Mouse (Mus musculus) duodenum, adult 2 months (tissue): Measurements from ENCODE around the gene Hyal1. TPM values are rescaled to one million over a fixed set of nuclear protein-coding genes. Genes with fewer than 3 reads are reported as not detected.

Experiments
- polyA plus RNA-seq: library from polyadenylated mRNA; depleted of rRNA; stranded (reverse); fragments of >200 nt; gene quantifications from 2 replicates; pipeline ENCODE4 v1.2.3, GENCODE M21; 2012; ENCODE audit warnings: low replicate concordance; rRNA removed

Hyal1 gene
- 1.8 and 2.0 TPM in 2 replicates for polyA plus RNA-seq

GRCm38 (mm10) chr9:107576357-107577107 is at the start of gene Hyal1:
TSS of gene Hyal1 (plus strand) at chr9:107576927.

GRCm38 (mm10) chr9:107533791-107534407 is 42.8 kb upstream of the Hyal1 start, which contains the start of gene Tmem115:
TSS of gene Tmem115 (plus strand) at chr9:107533945.

GRCm38 (mm10) chr9:107541474-107542351 is 35.0 kb upstream of the Hyal1 start, which contains the start of the genes Cyb561d2 and Nprl2:
TSS of gene Cyb561d2 (minus strand) at chr9:107542193.
TSS of gene Nprl2 (plus strand) at chr9:107542226.

GRCm38 (mm10) chr9:107547026-107547425 is 29.7 kb upstream of the Hyal1 start, which contains the start of gene Zmynd10:
TSS of gene Zmynd10 (plus strand) at chr9:107547298.

GRCm38 (mm10) chr9:107551117-107551889 is 25.4 kb upstream of the Hyal1 start, which contains the start of gene Rassf1:
TSS of gene Rassf1 (plus strand) at chr9:107551555.

GRCm38 (mm10) chr9:107563029-107563581 is 13.6 kb upstream of the Hyal1 start, which contains the start of gene Tusc2:
TSS of gene Tusc2 (plus strand) at chr9:107563255.

GRCm38 (mm10) chr9:107567702-107568319 is 8.9 kb upstream of the Hyal1 start, which contains the start of gene Hyal2:
TSS of gene Hyal2 (plus strand) at chr9:107567945.

GRCm38 (mm10) chr9:107578587-107578986 is 1.9 kb downstream of the Hyal1 start, which contains the start of gene Naa80:
TSS of gene Naa80 (plus strand) at chr9:107578887.

GRCm38 (mm10) chr9:107580501-107581317 is 4.0 kb downstream of the Hyal1 start, which contains the start of gene Hyal3:
TSS of gene Hyal3 (plus strand) at chr9:107580818.

GRCm38 (mm10) chr9:107586974-107587832 is 10.5 kb downstream of the Hyal1 start, which contains the start of gene Ifrd2:
TSS of gene Ifrd2 (plus strand) at chr9:107587642.

GRCm38 (mm10) chr9:107608741-107609432 is 32.2 kb downstream of the Hyal1 start, which contains the start of gene Sema3b:
TSS of gene Sema3b (minus strand) at chr9:107609229.

Other genes with a start within 250 kb of the Hyal1 start
- 10.8 and 16.9 TPM in 2 replicates for gene Hemk1, start 238.6 kb upstream of the Hyal1 start, polyA plus RNA-seq
- 0.11 and 0.16 TPM in 2 replicates for gene 6430571L13Rik, start 236.3 kb upstream of the Hyal1 start, polyA plus RNA-seq
- gene Cacna2d2, start 177.3 kb upstream of the Hyal1 start, polyA plus RNA-seq: 1.6 and 3.4 TPM in 2 replicates
- 50.7 and 60.9 TPM in 2 replicates for gene Tmem115, start 43.0 kb upstream of the Hyal1 start, polyA plus RNA-seq
- gene Cyb561d2, start 34.7 kb upstream of the Hyal1 start, polyA plus RNA-seq: 41.2 and 51.5 TPM in 2 replicates
- 15.2 and 20.7 TPM in 2 replicates for gene Nprl2, start 34.7 kb upstream of the Hyal1 start, polyA plus RNA-seq
- 0.21 and 0.83 TPM in 2 replicates for gene Zmynd10, start 29.6 kb upstream of the Hyal1 start, polyA plus RNA-seq
- gene Rassf1, start 25.4 kb upstream of the Hyal1 start, polyA plus RNA-seq: 10.1 and 16.1 TPM in 2 replicates
- 53.1 and 81.4 TPM in 2 replicates for gene Tusc2, start 13.7 kb upstream of the Hyal1 start, polyA plus RNA-seq
- 125 and 220 TPM in 2 replicates for gene Hyal2, start 9.0 kb upstream of the Hyal1 start, polyA plus RNA-seq
- 56.4 and 67.1 TPM in 2 replicates for gene Naa80, start 2.0 kb downstream of the Hyal1 start, polyA plus RNA-seq
- gene Hyal3, start 3.9 kb downstream of the Hyal1 start, polyA plus RNA-seq: 0.25 and 1.0 TPM in 2 replicates
- 66.8 and 74.2 TPM in 2 replicates for gene Ifrd2, start 10.7 kb downstream of the Hyal1 start, polyA plus RNA-seq
- 61.0 and 63.0 TPM in 2 replicates for gene Sema3b, start 32.3 kb downstream of the Hyal1 start, polyA plus RNA-seq
- 278 and 384 TPM in 2 replicates for gene Gnai2, start 58.4 kb downstream of the Hyal1 start, polyA plus RNA-seq
- 0.53 and 18.3 TPM in 2 replicates for gene Slc38a3, start 92.6 kb downstream of the Hyal1 start, polyA plus RNA-seq
- 0.13 and 0.20 TPM in 2 replicates for gene Gnat1, start 102.8 kb downstream of the Hyal1 start, polyA plus RNA-seq
- 23.2 and 38.4 TPM in 2 replicates for gene Sema3f, start 133.5 kb downstream of the Hyal1 start, polyA plus RNA-seq
- gene Rbm5, start 194.1 kb downstream of the Hyal1 start, polyA plus RNA-seq: 30.5 and 42.0 TPM in 2 replicates